Mouse (Mus musculus) myocyte (in vitro differentiated cells): ENCODE data around the gene Zfp202. TPM values are rescaled to one million over a fixed set of nuclear protein-coding genes. Genes with fewer than 3 reads are reported as not detected.

Experiments used
- H3K27me3 ChIP-seq: one replicate; pipeline ENCODE4 v1.6.1; 2011; ENCODE audit not compliant: control insufficient read depth, insufficient read depth, insufficient read length
- H3K36me3 ChIP-seq: one replicate; pipeline ENCODE4 v1.6.1; 2011; ENCODE audit not compliant: control insufficient read depth, insufficient read depth
- H3K4me2 ChIP-seq: one replicate; pipeline ENCODE4 v1.6.1; 2011; ENCODE audit warnings: low read depth, control low read depth
- H3K4me3 ChIP-seq: one replicate; pipeline ENCODE4 v1.5.1; 2011; ENCODE audit warnings: mild to moderate bottlenecking, control low read depth, moderate library complexity
- H3K79me2 ChIP-seq: one replicate; pipeline ENCODE4 v1.6.1; 2011; ENCODE audit not compliant: control insufficient read depth, insufficient read depth
- H3ac ChIP-seq: one replicate; pipeline ENCODE4 v1.6.1; 2011; ENCODE audit not compliant: control insufficient read depth, insufficient read length
- CEBPB ChIP-seq: IDR thresholded peaks from 2 replicates; pipeline ENCODE4 v1.6.1; 2011; ENCODE audit warnings: mild to moderate bottlenecking, moderate library complexity; ENCODE audit not compliant: poor library complexity, insufficient read depth, severe bottlenecking
- E2F4 ChIP-seq: IDR thresholded peaks from one replicate; pipeline ENCODE4 v1.6.1; 2011; ENCODE audit warnings: mild to moderate bottlenecking, control low read depth, moderate library complexity; ENCODE audit not compliant: insufficient read depth
- MAX ChIP-seq: IDR thresholded peaks from one replicate; pipeline ENCODE4 v1.6.1; 2011; ENCODE audit warnings: low read depth, mild to moderate bottlenecking, control low read depth
- MYOD1 ChIP-seq, 3 experiments: IDR thresholded peaks; one replicate each; pipeline ENCODE4 v1.6.1; 2011; ENCODE audit warnings: control low read depth in 2 of 3, low read depth in 2 of 3, mild to moderate bottlenecking in 2 of 3, moderate library complexity in 1 of 3; ENCODE audit not compliant: insufficient read length in 2 of 3, control insufficient read depth in 1 of 3
- MYOG ChIP-seq, 3 experiments: IDR thresholded peaks; one replicate each; pipeline ENCODE4 v1.6.1; 2011; ENCODE audit warnings: control low read depth in 2 of 3, low read depth in 2 of 3, mild to moderate bottlenecking in 2 of 3; ENCODE audit not compliant: insufficient read length in 2 of 3, control insufficient read depth in 1 of 3, insufficient read depth in 1 of 3
- POLR2A ChIP-seq: IDR thresholded peaks from one replicate; pipeline ENCODE4 v1.6.1; 2011; ENCODE audit warnings: low read depth, mild to moderate bottlenecking, control low read depth, moderate library complexity; ENCODE audit not compliant: insufficient read length
- POLR2AphosphoS2 ChIP-seq: IDR thresholded peaks from one replicate; pipeline ENCODE4 v1.6.1; 2011; ENCODE audit warnings: low read depth, control low read depth; ENCODE audit not compliant: insufficient read length
- REST ChIP-seq: IDR thresholded peaks from one replicate; pipeline ENCODE4 v1.6.1; 2011; ENCODE audit warnings: mild to moderate bottlenecking, control low read depth, moderate library complexity; ENCODE audit not compliant: insufficient read depth, insufficient read length
- SRF ChIP-seq: IDR thresholded peaks from one replicate; pipeline ENCODE4 v1.6.1; 2011; ENCODE audit warnings: low read depth; ENCODE audit not compliant: control insufficient read depth, insufficient read length
- TCF12 ChIP-seq: IDR thresholded peaks from one replicate; pipeline ENCODE4 v1.6.1; 2011; ENCODE audit warnings: mild to moderate bottlenecking, control low read depth; ENCODE audit not compliant: poor library complexity, insufficient read depth, severe bottlenecking
- TCF3 ChIP-seq: IDR thresholded peaks from one replicate; pipeline ENCODE4 v1.6.1; 2011; ENCODE audit warnings: low read depth, control low read depth; ENCODE audit not compliant: insufficient read length
- USF1 ChIP-seq: IDR thresholded peaks from one replicate; pipeline ENCODE4 v1.6.1; 2011; ENCODE audit warnings: low read depth, mild to moderate bottlenecking, control low read depth, moderate library complexity
- polyA plus RNA-seq: library from polyadenylated mRNA; unstranded; fragments of >200 nt; fragmentation: generic; extraction: Trizol; gene quantifications from one replicate; pipeline ENCODE4 v1.2.1, GENCODE M21; 2012; ENCODE audit warnings: missing spikeins

Gene Zfp202
- polyA plus RNA-seq, 1 experiment: 2.4 TPM

GRCm38 (mm10) chr9:40241223-40241801, 49.2 kb downstream of the Zfp202 start:
- no peak overlapping the region for H3K4me3 ChIP-seq

GRCm38 (mm10) chr9:40241951-40242888, 50.1 kb downstream of the Zfp202 start:
- no peak for TF ChIP-seq POLR2A
- no peak for TF ChIP-seq USF1
- TF ChIP-seq TCF3: no peak
- Histone ChIP-seq H3K4me2 (peak overlapping the region; percentile 62), H3K79me2 (no peaks in the 10 kb centered on the region)

More at GRCm38 (mm10) chr9:40241223-40241801, 49.2 kb downstream of the Zfp202 start:
- no peaks in the 10 kb centered on the region for H3K79me2 ChIP-seq
- H3K27me3 ChIP-seq: peaks cover 4% of the 10 kb centered on the region
- H3K4me2 ChIP-seq: peak overlapping the region; percentile 62
- no peaks in the 10 kb centered on the region for H3K36me3 ChIP-seq
- H3ac ChIP-seq: no peak overlapping the region
- TF ChIP-seq MYOG (IDR thresholded peaks at IDR 0.05; ENCODE audit: control insufficient read depth in 1 of 3, insufficient read depth in 1 of 3, insufficient read length in 2 of 3, low read depth in 2 of 3) (no peak), POLR2A (no peak), MYOD1 (IDR thresholded peaks at IDR 0.05; ENCODE audit: control insufficient read depth in 1 of 3, insufficient read length in 2 of 3, low read depth in 2 of 3) (no peak), REST (no peak), USF1 (no peak), TCF12 (no peak), SRF (no peak), TCF3 (no peak), CEBPB (no peak), E2F4 (no peak), MAX (no peak), POLR2AphosphoS2 (no peak)

GRCm38 (mm10) chr9:40245466-40245865, 53.4 kb downstream of the Zfp202 start:
- no peak for TF ChIP-seq MYOG (IDR thresholded peaks at IDR 0.05; ENCODE audit: control insufficient read depth in 1 of 3, insufficient read depth in 1 of 3, insufficient read length in 2 of 3, low read depth in 2 of 3)
- TF ChIP-seq CEBPB: no peak
- TF ChIP-seq TCF12: no peak
- TF ChIP-seq SRF: no peak
- no peak for TF ChIP-seq E2F4
- TF ChIP-seq USF1: no peak
- no peak for TF ChIP-seq POLR2A
- no peak for TF ChIP-seq MAX
- no peak for TF ChIP-seq MYOD1 (IDR thresholded peaks at IDR 0.05; ENCODE audit: control insufficient read depth in 1 of 3, insufficient read length in 2 of 3, low read depth in 2 of 3)
- no peak for TF ChIP-seq REST
- TF ChIP-seq POLR2AphosphoS2: no peak
- TF ChIP-seq TCF3: no peak
- Histone ChIP-seq H3ac (no peak overlapping the region), H3K4me3 (no peak overlapping the region), H3K27me3 (peaks cover 4% of the 10 kb centered on the region), H3K4me2 (no peak overlapping the region), H3K79me2 (no peaks in the 10 kb centered on the region), H3K36me3 (no peaks in the 10 kb centered on the region)

More at GRCm38 (mm10) chr9:40241951-40242888, 50.1 kb downstream of the Zfp202 start:
- Histone ChIP-seq H3ac (no peak overlapping the region), H3K27me3 (peaks cover 4% of the 10 kb centered on the region), H3K4me3 (no peak overlapping the region), H3K36me3 (no peaks in the 10 kb centered on the region)

- no peak for TF ChIP-seq USF1
- no peak for TF ChIP-seq POLR2A
- no peak for TF ChIP-seq TCF12
- TF ChIP-seq REST: no peak
- no peak for TF ChIP-seq E2F4
- TF ChIP-seq TCF3: no peak
- no peak for TF ChIP-seq MYOG (IDR thresholded peaks at IDR 0.05; ENCODE audit: control insufficient read depth in 1 of 3, insufficient read depth in 1 of 3, insufficient read length in 2 of 3, low read depth in 2 of 3)
- no peak for TF ChIP-seq SRF
- TF ChIP-seq CEBPB: no peak
- TF ChIP-seq MAX: no peak
- no peak for TF ChIP-seq POLR2AphosphoS2
- TF ChIP-seq MYOD1 (IDR thresholded peaks at IDR 0.05; ENCODE audit: control insufficient read depth in 1 of 3, insufficient read length in 2 of 3, low read depth in 2 of 3): no peak
- Histone ChIP-seq H3ac (no peak overlapping the region), H3K79me2 (no peaks in the 10 kb centered on the region), H3K27me3 (peaks cover 4% of the 10 kb centered on the region), H3K36me3 (no peaks in the 10 kb centered on the region), H3K4me3 (no peak overlapping the region), H3K4me2 (no peak overlapping the region)
Measured at GRCm38 (mm10) chr9:40245974-40246665, 54.0 kb downstream of the Zfp202 start.
